Mouse (Mus musculus) myocyte (in vitro differentiated cells): ENCODE results near the gene Muc1.

Source experiments
- CEBPB ChIP-seq: IDR thresholded peaks from 2 replicates; pipeline ENCODE4 v1.6.1; 2011; ENCODE audit warnings: mild to moderate bottlenecking, moderate library complexity; ENCODE audit not compliant: poor library complexity, insufficient read depth, severe bottlenecking
- E2F4 ChIP-seq: IDR thresholded peaks from one replicate; pipeline ENCODE4 v1.6.1; 2011; ENCODE audit warnings: mild to moderate bottlenecking, control low read depth, moderate library complexity; ENCODE audit not compliant: insufficient read depth
- MAX ChIP-seq: IDR thresholded peaks from one replicate; pipeline ENCODE4 v1.6.1; 2011; ENCODE audit warnings: low read depth, mild to moderate bottlenecking, control low read depth
- MYOD1 ChIP-seq, 3 experiments: IDR thresholded peaks; one replicate each; pipeline ENCODE4 v1.6.1; 2011; ENCODE audit warnings: control low read depth in 2 of 3, low read depth in 2 of 3, mild to moderate bottlenecking in 2 of 3, moderate library complexity in 1 of 3; ENCODE audit not compliant: insufficient read length in 2 of 3, control insufficient read depth in 1 of 3
- MYOG ChIP-seq, 3 experiments: IDR thresholded peaks; one replicate each; pipeline ENCODE4 v1.6.1; 2011; ENCODE audit warnings: control low read depth in 2 of 3, low read depth in 2 of 3, mild to moderate bottlenecking in 2 of 3; ENCODE audit not compliant: insufficient read length in 2 of 3, control insufficient read depth in 1 of 3, insufficient read depth in 1 of 3
- POLR2A ChIP-seq: IDR thresholded peaks from one replicate; pipeline ENCODE4 v1.6.1; 2011; ENCODE audit warnings: low read depth, mild to moderate bottlenecking, control low read depth, moderate library complexity; ENCODE audit not compliant: insufficient read length
- POLR2AphosphoS2 ChIP-seq: IDR thresholded peaks from one replicate; pipeline ENCODE4 v1.6.1; 2011; ENCODE audit warnings: low read depth, control low read depth; ENCODE audit not compliant: insufficient read length
- REST ChIP-seq: IDR thresholded peaks from one replicate; pipeline ENCODE4 v1.6.1; 2011; ENCODE audit warnings: mild to moderate bottlenecking, control low read depth, moderate library complexity; ENCODE audit not compliant: insufficient read depth, insufficient read length
- SRF ChIP-seq: IDR thresholded peaks from one replicate; pipeline ENCODE4 v1.6.1; 2011; ENCODE audit warnings: low read depth; ENCODE audit not compliant: control insufficient read depth, insufficient read length
- TCF12 ChIP-seq: IDR thresholded peaks from one replicate; pipeline ENCODE4 v1.6.1; 2011; ENCODE audit warnings: mild to moderate bottlenecking, control low read depth; ENCODE audit not compliant: poor library complexity, insufficient read depth, severe bottlenecking
- TCF3 ChIP-seq: IDR thresholded peaks from one replicate; pipeline ENCODE4 v1.6.1; 2011; ENCODE audit warnings: low read depth, control low read depth; ENCODE audit not compliant: insufficient read length
- USF1 ChIP-seq: IDR thresholded peaks from one replicate; pipeline ENCODE4 v1.6.1; 2011; ENCODE audit warnings: low read depth, mild to moderate bottlenecking, control low read depth, moderate library complexity

GRCm38 (mm10) chr3:89246261-89247100, 17.6 kb downstream of the Muc1 start, which contains the start of gene Trim46:
- TF ChIP-seq POLR2A: peak; percentile 56
- no peak for TF ChIP-seq E2F4
- no peak for TF ChIP-seq TCF12
- TF ChIP-seq USF1: no peak
- TF ChIP-seq REST: no peak
- TF ChIP-seq MYOG (IDR thresholded peaks at IDR 0.05; ENCODE audit: control insufficient read depth in 1 of 3, insufficient read depth in 1 of 3, insufficient read length in 2 of 3, low read depth in 2 of 3): no peak
- peak; percentile 11 for TF ChIP-seq MAX
- peak; percentile 93 for TF ChIP-seq CEBPB
- no peak for TF ChIP-seq MYOD1 (IDR thresholded peaks at IDR 0.05; ENCODE audit: control insufficient read depth in 1 of 3, insufficient read length in 2 of 3, low read depth in 2 of 3)
- TF ChIP-seq POLR2AphosphoS2: peak; percentile 81
- no peak for TF ChIP-seq TCF3
- peak; percentile 69 for TF ChIP-seq SRF
